13 mouse cellular contexts compared by ENCODE assay signal in the genomic region with DNA sequence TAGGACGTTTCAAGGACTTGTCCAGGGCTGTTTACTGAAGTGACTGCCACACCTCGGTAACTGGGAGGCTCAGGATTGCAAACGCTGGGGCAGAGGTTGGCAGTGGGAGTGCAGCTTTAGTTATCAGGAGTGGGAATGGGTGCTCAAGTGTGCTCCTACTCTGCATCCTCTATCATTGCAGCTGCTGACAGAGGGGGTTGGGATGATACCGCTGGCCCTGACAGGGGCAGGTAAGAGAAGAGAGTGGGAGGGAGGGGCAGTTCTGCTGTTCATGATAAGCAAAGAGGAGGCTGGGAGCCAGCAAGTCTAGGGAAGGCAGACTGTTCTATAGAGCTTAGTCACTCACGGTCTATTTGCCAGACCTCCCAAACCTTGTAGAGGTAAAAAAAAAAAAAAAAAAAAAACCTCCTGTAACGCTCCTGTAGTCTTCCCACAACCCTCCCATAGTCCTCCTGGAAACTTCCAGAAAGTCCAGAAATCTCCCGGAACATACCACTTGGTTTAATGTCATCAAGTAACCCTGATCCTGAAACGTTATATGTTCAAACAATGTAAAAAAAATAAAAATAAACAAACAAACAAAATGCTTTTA. TPM values are rescaled to one million over a fixed set of nuclear protein-coding genes. Genes with fewer than 3 reads are reported as not detected.
A peak's percentile ranks its signal among the peaks of the same experiment; 100 is the strongest.
DNase-seq lines count a peak whose midpoint lies in the region; ATAC-seq and TF ChIP-seq lines count a peak whose summit lies in the region.
"Had no signal": no experiment of that assay in that cellular context is flagged by ENCODE, and none has a peak within 500 bp of the region (broad histone marks: within the 10 kb centered on the region; RNA-seq: fewer than 3 reads in every experiment).

No protein-coding gene starts in this region.

- H3K27ac ChIP-seq in hindbrain, embryonic 16.5 days (ENCODE audit: low read depth, low read length) = no peak overlapping the region
- H3K27ac ChIP-seq in hindbrain, postnatal 0 days = no peak overlapping the region
- H3K27ac ChIP-seq: macrophage had no signal

- whole genome bisulfite sequencing in hindbrain, embryonic 16.5 days = 86% methylated on average over 8 of the region's 8 CpGs
- 86% methylated on average over 8 of the region's 8 CpGs for WGBS in hindbrain, postnatal 0 days

- 0 out of 2 replicates have a peak, but pooled peaks cover 2% of the 10 kb centered on the region for H3K9me3 ChIP-seq in hindbrain, embryonic 16.5 days (ENCODE audit: control insufficient read depth, low read length)
- H3K9me3 ChIP-seq in hindbrain, postnatal 0 days (ENCODE audit: low read length) = no peaks in the 10 kb centered on the region

- H3K4me2 ChIP-seq in hindbrain, embryonic 16.5 days (ENCODE audit: low read length) = no peak overlapping the region
- H3K4me2 ChIP-seq in hindbrain, postnatal 0 days (ENCODE audit: low read depth, low read length) = no peak overlapping the region

- no peaks in the 10 kb centered on the region for H3K4me1 ChIP-seq in hindbrain, embryonic 16.5 days (ENCODE audit: control insufficient read depth, insufficient read depth, low read depth, low read length)
- H3K4me1 ChIP-seq in hindbrain, postnatal 0 days (ENCODE audit: insufficient read depth, low read length) = no peaks in the 10 kb centered on the region

- no peak for TF ChIP-seq CTCF in hindbrain, postnatal 0 days (IDR thresholded peaks at IDR 0.05; ENCODE audit: low read depth)

- peak; percentile 13 for DNase-seq in embryo, embryonic 10 days (ENCODE audit: low spot score)
- no peak for DNase-seq in embryo, embryonic 9.5 days (ENCODE audit: extremely low spot score)
- no peak for DNase-seq in hindbrain, postnatal 0 days (ENCODE audit: low spot score)
- DNase-seq in c-Kit-positive CD71-positive TER-119-positive erythroid progenitor cells, embryonic 14.5 days (ENCODE audit: low spot score) = peak; percentile 94
- no peak for DNase-seq in right cerebral cortex, adult 18-20 months
- no peak for DNase-seq in layer of hippocampus, adult 8-10 months (ENCODE audit: low spot score in 2 of 2)
- DNase-seq: adrenal gland, postnatal 25 days; gastrocnemius, postnatal 25 days; layer of hippocampus, postnatal 36 days had no signal

- H3K36me3 ChIP-seq in hindbrain, embryonic 16.5 days (ENCODE audit: control insufficient read depth, insufficient read depth, low read length) = no peaks in the 10 kb centered on the region
- no peaks in the 10 kb centered on the region for H3K36me3 ChIP-seq in hindbrain, postnatal 0 days (ENCODE audit: insufficient read depth, low read length)

- H3K27me3 ChIP-seq in hindbrain, embryonic 16.5 days (replicated peaks; ENCODE audit: control insufficient read depth, insufficient read depth, low read length) = no peaks in the 10 kb centered on the region
- H3K27me3 ChIP-seq in hindbrain, postnatal 0 days (ENCODE audit: insufficient read depth, low read length) = no peaks in the 10 kb centered on the region
- H3K27me3 ChIP-seq: Patski had no signal

- H3K4me3 ChIP-seq in hindbrain, embryonic 16.5 days (ENCODE audit: low read length) = no peak overlapping the region
- H3K4me3 ChIP-seq in hindbrain, postnatal 0 days (ENCODE audit: low read length) = no peak overlapping the region

- no peak overlapping the region for H3K9ac ChIP-seq in hindbrain, embryonic 16.5 days (ENCODE audit: low read depth, low read length)
- no peak overlapping the region for H3K9ac ChIP-seq in hindbrain, postnatal 0 days (replicated peaks; ENCODE audit: low read length)

- peak; percentile 34; the same call in 1 of the 2 replicates for ATAC-seq in hindbrain, embryonic 16.5 days
- no peak for ATAC-seq in hindbrain, postnatal 0 days
- ATAC-seq in megakaryocyte, adult 5-6 weeks (ENCODE audit: poor library complexity, severe bottlenecking) = peak; percentile 59
- ATAC-seq: Patski had no signal

RNA-seq across cellular contexts. Expression of a gene that starts 39.9 kb away (rescaled TPM):
- polyA plus RNA-seq in hindbrain, embryonic 16.5 days (2015; fragmentation: Nextera tagmentation; extraction: Ambion mirVana) = 25.6 and 26.1 TPM in 2 replicates
- 19.8 and 26.5 TPM in 2 replicates for total RNA-seq in hindbrain, postnatal 0 days (2014; rRNA removed)
- 23.4 and 24.4 TPM in 2 replicates for polyA plus RNA-seq in hindbrain, postnatal 0 days (2015; fragmentation: Nextera tagmentation; extraction: Ambion mirVana)
- total RNA-seq in megakaryocyte, adult 5-6 weeks (2015) = 31.3 and 36.2 TPM in 2 replicates
- total RNA-seq in megakaryocyte, adult 5-6 weeks (2017) = 19.7 and 21.9 TPM in 2 replicates
- 100 to 1,000 TPM in 2 of 4 experiments, 10 to 100 TPM in 2; 75.7 to 112 (median 99.1) TPM for total RNA-seq in layer of hippocampus, adult 8-10 months (2022)

Comparison
In these comparisons a context has a peak if more than half of its experiments do, and no peak if none do; other contexts are left out.
1. DNase-seq: peak in embryo, embryonic 10 days (single experiment) and c-Kit-positive CD71-positive TER-119-positive erythroid progenitor cells, embryonic 14.5 days (single experiment); none in embryo, embryonic 9.5 days (single experiment), hindbrain, postnatal 0 days (single experiment), right cerebral cortex, adult 18-20 months (single experiment) and layer of hippocampus, adult 8-10 months (0 of 2).